Mouse (Mus musculus): Measurements from ENCODE around the gene Npff. TPM values are rescaled to one million over a fixed set of nuclear protein-coding genes. Genes with fewer than 3 reads are reported as not detected.

Gene Npff
- polyA plus RNA-seq, 1 experiment from 2014 or later: 1.3 TPM

- Histone ChIP-seq H3K9me3 (no peaks in the 10 kb centered on the region), H3K36me3 (peaks cover 52% of the 10 kb centered on the region), H3K4me2 (replicated peaks) (no peak overlapping the region), H3K4me3 (replicated peaks) (no peak overlapping the region), H3K9ac (no peak overlapping the region), H3K4me1 (replicated peaks) (peaks cover 14% of the 10 kb centered on the region), H3K27me3 (replicated peaks) (no peaks in the 10 kb centered on the region), H3K27ac (no peak overlapping the region)
- 88% methylated on average over 5 of the region's 5 CpGs for WGBS
- no peak for ATAC-seq
These were observed 24.3 kb downstream of the Npff start for GRCm38 (mm10) chr15:102500479-102500878.

- no peak overlapping the region for H3K27ac ChIP-seq
- no peak overlapping the region for H3K4me2 ChIP-seq (replicated peaks)
- no peak overlapping the region for H3K9ac ChIP-seq
- H3K4me3 ChIP-seq (replicated peaks): no peak overlapping the region
- peaks cover 56% of the 10 kb centered on the region for H3K36me3 ChIP-seq
- H3K27me3 ChIP-seq (replicated peaks): no peaks in the 10 kb centered on the region
- H3K4me1 ChIP-seq (replicated peaks): peaks cover 12% of the 10 kb centered on the region
- WGBS: 85% methylated on average over 6 of the region's 6 CpGs
- no peaks in the 10 kb centered on the region for H3K9me3 ChIP-seq
- no peak for ATAC-seq
These were observed 24.9 kb downstream of the Npff start for GRCm38 (mm10) chr15:102499851-102500250.

GRCm38 (mm10) chr15:102499370-102499769, 25.4 kb downstream of the Npff start:
- no peaks in the 10 kb centered on the region for H3K9me3 ChIP-seq
- H3K9ac ChIP-seq: no peak overlapping the region
- peaks cover 12% of the 10 kb centered on the region for H3K4me1 ChIP-seq (replicated peaks)
- peaks cover 59% of the 10 kb centered on the region for H3K36me3 ChIP-seq
- no peak overlapping the region for H3K27ac ChIP-seq
- H3K27me3 ChIP-seq (replicated peaks): no peaks in the 10 kb centered on the region
- no peak overlapping the region for H3K4me2 ChIP-seq (replicated peaks)
- no peak for ATAC-seq
- 56% methylated on average over 3 of the region's 3 CpGs for WGBS
- H3K4me3 ChIP-seq (replicated peaks): no peak overlapping the region

GRCm38 (mm10) chr15:102498322-102498721, 26.4 kb downstream of the Npff start:
- no peak overlapping the region for H3K4me3 ChIP-seq (replicated peaks)
- peaks cover 12% of the 10 kb centered on the region for H3K4me1 ChIP-seq (replicated peaks)
- no peak overlapping the region for H3K4me2 ChIP-seq (replicated peaks)
- no peaks in the 10 kb centered on the region for H3K9me3 ChIP-seq
- 84% methylated on average over 3 of the region's 3 CpGs for WGBS
- ATAC-seq: no peak
- H3K36me3 ChIP-seq: peaks cover 56% of the 10 kb centered on the region
- no peak overlapping the region for H3K9ac ChIP-seq
- no peaks in the 10 kb centered on the region for H3K27me3 ChIP-seq (replicated peaks)
- H3K27ac ChIP-seq: no peak overlapping the region

GRCm38 (mm10) chr15:102487664-102488063, 37.1 kb downstream of the Npff start:
- no peak for ATAC-seq
- WGBS: 77% methylated on average over 1 of the region's 1 CpGs
- H3K36me3 ChIP-seq: peaks cover 53% of the 10 kb centered on the region

GRCm38 (mm10) chr15:102485853-102486252, 38.9 kb downstream of the Npff start:
- no peak overlapping the region for H3K27ac ChIP-seq
- no peaks in the 10 kb centered on the region for H3K9me3 ChIP-seq
- no peak overlapping the region for H3K4me3 ChIP-seq (replicated peaks)
- peaks cover 52% of the 10 kb centered on the region for H3K36me3 ChIP-seq
- H3K9ac ChIP-seq: no peak overlapping the region
- WGBS: 92% methylated on average over 12 of the region's 12 CpGs
- no peak overlapping the region for H3K4me2 ChIP-seq (replicated peaks)
- ATAC-seq: no peak
- no peaks in the 10 kb centered on the region for H3K27me3 ChIP-seq (replicated peaks)
- no peaks in the 10 kb centered on the region for H3K4me1 ChIP-seq (replicated peaks)

More at GRCm38 (mm10) chr15:102487664-102488063, 37.1 kb downstream of the Npff start:
- Histone ChIP-seq H3K4me1 (replicated peaks) (no peaks in the 10 kb centered on the region), H3K27ac (no peak overlapping the region), H3K9me3 (no peaks in the 10 kb centered on the region), H3K27me3 (replicated peaks) (no peaks in the 10 kb centered on the region), H3K9ac (no peak overlapping the region), H3K4me3 (replicated peaks) (no peak overlapping the region), H3K4me2 (replicated peaks) (no peak overlapping the region)

- WGBS: 85% methylated on average over 3 of the region's 3 CpGs
- Histone ChIP-seq H3K9me3 (no peaks in the 10 kb centered on the region), H3K4me3 (replicated peaks) (no peak overlapping the region), H3K27ac (no peak overlapping the region), H3K27me3 (replicated peaks) (no peaks in the 10 kb centered on the region), H3K36me3 (peaks cover 40% of the 10 kb centered on the region), H3K4me2 (replicated peaks) (no peak overlapping the region), H3K4me1 (replicated peaks) (no peaks in the 10 kb centered on the region), H3K9ac (no peak overlapping the region)
- no peak for ATAC-seq
These were observed 41.6 kb downstream of the Npff start for GRCm38 (mm10) chr15:102483136-102483535.

GRCm38 (mm10) chr15:102474520-102474919, 50.2 kb downstream of the Npff start:
- Histone ChIP-seq H3K4me3 (replicated peaks) (no peak overlapping the region), H3K9me3 (no peaks in the 10 kb centered on the region), H3K9ac (no peak overlapping the region), H3K4me1 (replicated peaks) (peaks cover 3% of the 10 kb centered on the region), H3K4me2 (replicated peaks) (no peak overlapping the region), H3K27ac (no peak overlapping the region), H3K27me3 (replicated peaks) (no peaks in the 10 kb centered on the region), H3K36me3 (peaks cover 28% of the 10 kb centered on the region)
- WGBS: 81% methylated on average over 2 of the region's 2 CpGs
- no peak for ATAC-seq

Other genes with a start within 250 kb of the Npff start
- gene Mfsd5, start 245.5 kb downstream of the Npff start, polyA plus RNA-seq (2015; fragmentation: Nextera tagmentation; extraction: Ambion mirVana): 66.2 and 67.9 TPM in 2 replicates
- gene Espl1, start 228.7 kb downstream of the Npff start, polyA plus RNA-seq (2015; fragmentation: Nextera tagmentation; extraction: Ambion mirVana): 18.3 and 19.7 TPM in 2 replicates
- gene Pfdn5, start 198.8 kb downstream of the Npff start, polyA plus RNA-seq (2015; fragmentation: Nextera tagmentation; extraction: Ambion mirVana): 306 and 309 TPM in 2 replicates
- 77.8 and 88.4 TPM in 2 replicates for gene Myg1, start 193.2 kb downstream of the Npff start, polyA plus RNA-seq (2015; fragmentation: Nextera tagmentation; extraction: Ambion mirVana)
- gene Aaas, start 174.2 kb downstream of the Npff start, polyA plus RNA-seq (2015; fragmentation: Nextera tagmentation; extraction: Ambion mirVana): 58.2 and 62.7 TPM in 2 replicates
- gene Sp7, start 157.8 kb downstream of the Npff start, polyA plus RNA-seq (2015; fragmentation: Nextera tagmentation; extraction: Ambion mirVana): 0.59 and 0.68 TPM in 2 replicates
- gene Sp1, start 118.8 kb downstream of the Npff start, polyA plus RNA-seq (2015; fragmentation: Nextera tagmentation; extraction: Ambion mirVana): 9.0 and 9.6 TPM in 2 replicates
- 0.54 and 1.2 TPM in 2 replicates for gene Amhr2, start 79.6 kb downstream of the Npff start, polyA plus RNA-seq (2015; fragmentation: Nextera tagmentation; extraction: Ambion mirVana)
- gene Prr13, start 65.9 kb downstream of the Npff start, polyA plus RNA-seq (2015; fragmentation: Nextera tagmentation; extraction: Ambion mirVana): 140 and 141 TPM in 2 replicates
- gene Pcbp2, start 54.4 kb downstream of the Npff start, polyA plus RNA-seq (2015; fragmentation: Nextera tagmentation; extraction: Ambion mirVana): 178 and 182 TPM in 2 replicates
- gene Gm10337, start 21.2 kb downstream of the Npff start, polyA plus RNA-seq (2015; fragmentation: Nextera tagmentation; extraction: Ambion mirVana): 5.4 TPM in 1 of 2 replicates, not detected in the other
- gene Map3k12, start 7.9 kb downstream of the Npff start, polyA plus RNA-seq (2015; fragmentation: Nextera tagmentation; extraction: Ambion mirVana): 10.8 and 11.0 TPM in 2 replicates
- 94.1 and 101 TPM in 2 replicates for gene Tarbp2, start 6.8 kb downstream of the Npff start, polyA plus RNA-seq (2015; fragmentation: Nextera tagmentation; extraction: Ambion mirVana)
- 0.57 TPM in 1 of 2 replicates, not detected in the other for gene Gm28047, start 100.1 kb upstream of the Npff start, polyA plus RNA-seq (2015; fragmentation: Nextera tagmentation; extraction: Ambion mirVana)
- gene Atf7, start 100.5 kb upstream of the Npff start, polyA plus RNA-seq (2015; fragmentation: Nextera tagmentation; extraction: Ambion mirVana): 25.9 and 31.8 TPM in 2 replicates
- gene Atp5g2, start 147.4 kb upstream of the Npff start, polyA plus RNA-seq (2015; fragmentation: Nextera tagmentation; extraction: Ambion mirVana): 68.2 and 73.2 TPM in 2 replicates
- gene Calcoco1, start 197.2 kb upstream of the Npff start, polyA plus RNA-seq (2015; fragmentation: Nextera tagmentation; extraction: Ambion mirVana): 27.7 and 28.5 TPM in 2 replicates